Mouse (Mus musculus) forebrain, postnatal 0 days (tissue): ENCODE results near the gene Skor1. TPM values are rescaled to one million over a fixed set of nuclear protein-coding genes. Genes with fewer than 3 reads are reported as not detected.

ENCODE experiments used
- ATAC-seq: fragments of 200-750 bp; cut with Nextera tagmentation; 2 replicates; pipeline ENCODE4 v1.8.0; 2017; ENCODE audit warnings: mild to moderate bottlenecking, moderate library complexity
- DNase-seq: peaks from one replicate; pipeline ENCODE4 v3.0.0-alpha.2; 2015
- H3K27ac ChIP-seq: fragments of 300-500 bp; sonication (generic); 2 replicates; pipeline ENCODE4 v1.5.1; 2014; ENCODE audit warnings: low read depth, mild to moderate bottlenecking, antibody characterized with exemption, low read length, moderate library complexity, mixed read lengths
- H3K27me3 ChIP-seq: fragments of 300-500 bp; sonication (generic); 2 replicates; pipeline ENCODE4 v1.6.1; 2014; ENCODE audit warnings: mild to moderate bottlenecking, low read length, mixed read lengths; ENCODE audit not compliant: insufficient read depth
- H3K36me3 ChIP-seq: fragments of 300-500 bp; sonication (generic); 2 replicates; pipeline ENCODE4 v1.6.1; 2014; ENCODE audit warnings: mild to moderate bottlenecking, moderate library complexity; ENCODE audit not compliant: insufficient read depth
- H3K4me1 ChIP-seq: fragments of 300-500 bp; sonication (generic); 2 replicates; pipeline ENCODE4 v1.6.1; 2014; ENCODE audit warnings: antibody characterized with exemption; ENCODE audit not compliant: insufficient read depth
- H3K4me2 ChIP-seq: fragments of 300-500 bp; sonication (generic); 2 replicates; pipeline ENCODE4 v1.6.1; 2014; ENCODE audit warnings: low read depth, mild to moderate bottlenecking, moderate library complexity
- H3K4me3 ChIP-seq: fragments of 300-500 bp; sonication (generic); 2 replicates; pipeline ENCODE4 v1.5.1; 2014; ENCODE audit warnings: low read depth, low read length, mixed read lengths
- H3K9ac ChIP-seq: fragments of 300-500 bp; sonication (generic); 2 replicates; pipeline ENCODE4 v1.6.1; 2014; ENCODE audit warnings: mild to moderate bottlenecking
- H3K9me3 ChIP-seq: fragments of 300-500 bp; sonication (generic); 2 replicates; pipeline ENCODE4 v1.6.1; 2016; ENCODE audit warnings: low read length
- CTCF ChIP-seq: sonication (generic); IDR thresholded peaks from 2 replicates; pipeline ENCODE4 v1.5.1; 2016; ENCODE audit warnings: antibody characterized with exemption, control low read depth, low read depth
- WGBS: fragments of 180-500 bp; shearing (Covaris S2); extraction: QIAGEN DNeasy Blood & Tissue Kit; methylation state at CpG from one replicate; pipeline ENCODE4 v1.1.7; 2014; 5-methylcytosine and 5-hydroxymethylcytosine counted together
- polyA plus RNA-seq: library from polyadenylated mRNA; unstranded; fragments of >200 nt; fragmentation: Nextera tagmentation; extraction: Ambion mirVana; gene quantifications from 2 replicates; pipeline ENCODE4 v1.2.1, GENCODE M21; 2015
- total RNA-seq: library from RNA; depleted of rRNA; stranded (reverse); fragments of >200 nt; gene quantifications from 2 replicates; pipeline ENCODE4 v1.2.3, GENCODE M21; 2014

Gene Skor1
- total and polyA plus RNA-seq, 2 experiments from 2014 or later = 0.30 to 1.0 TPM

DNA sequence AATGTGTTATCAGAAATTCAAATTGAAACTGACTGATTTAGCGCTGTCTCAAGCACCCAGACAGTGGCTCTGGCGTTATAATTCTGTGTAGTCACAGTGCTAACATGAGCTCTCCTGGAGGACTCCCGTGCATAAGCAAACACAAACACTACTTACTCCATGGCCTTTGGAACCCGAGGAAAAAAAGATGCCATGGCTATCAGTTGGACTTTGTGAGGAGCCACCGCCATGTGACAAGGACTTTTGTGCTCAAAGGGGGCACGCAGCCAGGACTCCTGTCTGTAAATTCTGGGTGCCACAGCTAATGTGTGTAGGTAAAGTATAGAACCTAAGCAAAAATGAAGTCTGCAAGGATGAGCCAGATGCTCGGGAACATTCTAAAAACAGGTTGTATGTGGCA, 36.5 kb upstream of the Skor1 start:
- ATAC-seq (no peak), DNase-seq (no peak)
- Histone ChIP-seq H3K27me3 (no peaks in the 10 kb centered on the region), H3K9ac (no peak overlapping the region), H3K9me3 (no peaks in the 10 kb centered on the region), H3K4me3 (no peak overlapping the region), H3K27ac (no peak overlapping the region), H3K4me2 (no peak overlapping the region), H3K36me3 (0 out of 2 replicates have a peak, but pooled peaks cover 5% of the 10 kb centered on the region), H3K4me1 (0 out of 2 replicates have a peak, but pooled peaks cover 6% of the 10 kb centered on the region)
- WGBS = 72% methylated on average over 7 of the region's 7 CpGs
- no peak for TF ChIP-seq CTCF

DNA sequence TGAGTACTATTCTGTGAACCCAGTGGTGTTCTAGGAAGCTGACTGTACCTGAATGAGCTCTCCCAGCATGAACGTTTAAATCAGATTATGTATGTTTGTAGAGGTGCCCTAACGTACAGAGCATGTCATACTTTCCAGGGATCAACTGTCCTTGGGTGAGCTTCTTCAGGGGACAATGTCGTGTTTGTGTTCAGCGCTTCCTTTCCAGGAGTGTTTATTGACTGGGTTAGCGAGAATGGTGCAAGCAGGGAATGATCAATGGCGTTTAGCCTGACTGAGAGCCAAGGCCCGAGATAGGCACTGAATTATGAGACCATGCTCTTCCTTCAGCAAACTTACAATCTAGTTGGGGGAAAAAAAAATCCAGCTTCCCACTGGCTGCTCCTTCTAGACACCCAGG, 35.1 kb upstream of the Skor1 start:
- no peak for TF ChIP-seq CTCF

DNA sequence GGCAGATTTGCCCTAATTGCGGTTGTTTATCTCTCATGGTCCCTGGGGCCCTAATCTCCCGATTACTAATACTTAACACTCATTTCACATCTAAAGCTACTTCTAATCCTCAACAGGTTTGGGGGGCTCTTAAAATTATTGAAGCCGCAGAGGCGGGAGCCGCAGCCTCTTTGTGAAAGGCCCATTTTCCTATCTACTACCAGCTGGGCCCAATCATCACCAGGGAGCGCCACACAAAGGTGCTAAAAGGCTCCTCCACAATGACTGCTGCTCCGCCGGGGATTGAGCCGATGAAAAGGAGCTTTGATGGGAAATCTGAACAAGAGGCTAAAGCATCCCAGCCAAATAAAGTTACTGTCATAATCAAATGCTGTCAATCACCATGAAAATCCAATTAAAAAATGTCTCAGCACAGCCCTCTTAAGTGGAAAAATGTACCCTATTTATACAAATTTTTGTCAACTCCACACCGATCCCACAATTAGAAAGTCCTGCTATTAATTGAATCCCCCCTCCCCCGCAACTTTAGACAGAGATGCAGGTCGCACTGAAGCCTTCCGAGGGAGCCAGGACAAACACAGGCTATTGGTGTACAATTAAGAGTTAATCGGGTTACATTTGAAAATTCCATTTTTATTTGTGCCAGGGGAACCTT, 33.7 kb upstream of the Skor1 start:
- peak; percentile 48; the same call in 1 of the 2 replicates for ATAC-seq
- TF ChIP-seq CTCF = no peak
- H3K9me3 ChIP-seq = no peaks in the 10 kb centered on the region
- 0 out of 2 replicates have a peak, but pooled peaks cover 6% of the 10 kb centered on the region for H3K4me1 ChIP-seq
- H3K27ac ChIP-seq = no peak overlapping the region
- WGBS = 16% methylated on average over 14 of the region's 14 CpGs
- H3K4me3 ChIP-seq = no peak overlapping the region
- no peaks in the 10 kb centered on the region; the same call in 1 of the 2 replicates for H3K27me3 ChIP-seq
- 0 out of 2 replicates have a peak, but pooled peaks cover 5% of the 10 kb centered on the region for H3K36me3 ChIP-seq
- no peak overlapping the region for H3K4me2 ChIP-seq
- peak; percentile 49 for DNase-seq
- H3K9ac ChIP-seq = no peak overlapping the region

More for the DNA sequence above, 35.1 kb upstream of the Skor1 start:
- H3K27me3 ChIP-seq = no peaks in the 10 kb centered on the region; the same call in 1 of the 2 replicates
- 0 out of 2 replicates have a peak, but pooled peaks cover 5% of the 10 kb centered on the region for H3K36me3 ChIP-seq
- H3K4me3 ChIP-seq = no peak overlapping the region
- H3K9me3 ChIP-seq = no peaks in the 10 kb centered on the region
- no peak for DNase-seq
- H3K4me1 ChIP-seq = 0 out of 2 replicates have a peak, but pooled peaks cover 6% of the 10 kb centered on the region
- H3K27ac ChIP-seq = no peak overlapping the region
- WGBS = 69% methylated on average over 7 of the region's 7 CpGs
- no peak for ATAC-seq
- H3K9ac ChIP-seq = no peak overlapping the region
- H3K4me2 ChIP-seq = no peak overlapping the region

DNA sequence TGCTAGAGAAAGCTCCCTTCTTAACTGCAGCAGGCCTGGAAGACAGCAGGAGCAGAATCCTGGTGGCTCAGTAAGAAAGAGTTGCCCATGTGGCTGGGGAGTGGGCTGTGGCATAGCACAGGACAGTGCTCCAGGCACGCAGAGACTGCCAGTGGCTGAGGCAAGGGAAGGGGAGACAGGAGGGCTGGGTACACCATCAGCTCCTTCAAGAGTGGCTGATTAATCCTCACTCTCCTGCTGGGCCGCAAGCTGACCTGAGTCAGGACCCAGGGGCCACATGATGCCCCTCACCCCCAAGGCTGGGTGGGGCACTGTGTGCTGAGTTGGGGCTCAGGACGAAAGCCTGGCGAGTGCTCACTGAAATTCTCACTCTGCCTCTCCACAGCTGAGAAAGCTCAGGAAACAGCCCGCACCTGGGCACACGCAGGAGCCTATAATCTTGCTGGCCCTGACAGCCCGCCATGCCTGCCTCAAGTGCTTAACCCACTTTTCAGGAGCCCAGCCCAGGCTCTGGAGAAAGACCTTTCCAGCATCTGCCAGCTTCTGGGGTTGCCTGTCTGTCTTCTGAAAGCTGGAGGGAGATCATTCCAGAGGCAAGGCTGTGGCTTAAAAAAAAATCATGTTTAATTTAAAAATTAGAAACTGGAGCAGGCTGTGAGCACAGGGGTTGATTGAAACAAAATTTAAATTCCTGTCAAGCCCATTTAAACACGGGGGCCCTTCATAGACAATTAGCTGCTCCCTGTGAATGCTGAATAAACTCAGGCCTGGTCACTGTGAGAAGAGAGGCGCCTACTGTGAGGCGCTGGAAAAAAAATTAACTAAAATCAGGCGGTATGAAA, 32.8 kb upstream of the Skor1 start:
- Histone ChIP-seq H3K4me2 (no peak overlapping the region), H3K27ac (no peak overlapping the region), H3K4me3 (no peak overlapping the region), H3K4me1 (0 out of 2 replicates have a peak, but pooled peaks cover 6% of the 10 kb centered on the region), H3K36me3 (0 out of 2 replicates have a peak, but pooled peaks cover 5% of the 10 kb centered on the region), H3K9me3 (no peaks in the 10 kb centered on the region), H3K9ac (no peak overlapping the region), H3K27me3 (no peaks in the 10 kb centered on the region; the same call in 1 of the 2 replicates)
- TF ChIP-seq CTCF = no peak
- 38% methylated on average over 11 of the region's 11 CpGs for WGBS
- ATAC-seq (no peak), DNase-seq (no peak)

DNA sequence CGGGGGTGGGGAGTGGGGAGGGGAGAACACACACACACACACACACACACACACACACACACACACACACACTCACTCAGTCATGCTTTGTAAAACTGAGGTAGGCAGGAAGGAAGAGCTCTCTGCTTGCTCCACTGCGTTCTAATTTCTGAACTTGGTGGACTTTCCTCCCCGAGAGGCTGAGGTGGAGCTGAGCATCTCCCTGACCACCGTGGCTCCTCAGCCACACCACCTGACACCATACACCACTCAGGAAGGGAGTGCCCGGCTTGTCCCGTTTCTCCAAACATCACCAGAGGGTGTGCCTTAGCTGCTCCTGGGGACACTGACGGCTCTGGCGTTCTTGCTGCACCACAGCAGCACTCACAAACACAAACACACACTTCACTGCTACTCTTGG, 29.5 kb upstream of the Skor1 start:
- DNase-seq (no peak), ATAC-seq (no peak)
- Histone ChIP-seq H3K9ac (no peak overlapping the region), H3K36me3 (no peaks in the 10 kb centered on the region), H3K9me3 (no peaks in the 10 kb centered on the region), H3K4me1 (0 out of 2 replicates have a peak, but pooled peaks cover 6% of the 10 kb centered on the region), H3K4me2 (no peak overlapping the region), H3K27ac (no peak overlapping the region), H3K27me3 (no peaks in the 10 kb centered on the region; the same call in 1 of the 2 replicates), H3K4me3 (no peak overlapping the region)
- 88% methylated on average over 8 of the region's 8 CpGs for WGBS
- TF ChIP-seq CTCF = no peak

DNA sequence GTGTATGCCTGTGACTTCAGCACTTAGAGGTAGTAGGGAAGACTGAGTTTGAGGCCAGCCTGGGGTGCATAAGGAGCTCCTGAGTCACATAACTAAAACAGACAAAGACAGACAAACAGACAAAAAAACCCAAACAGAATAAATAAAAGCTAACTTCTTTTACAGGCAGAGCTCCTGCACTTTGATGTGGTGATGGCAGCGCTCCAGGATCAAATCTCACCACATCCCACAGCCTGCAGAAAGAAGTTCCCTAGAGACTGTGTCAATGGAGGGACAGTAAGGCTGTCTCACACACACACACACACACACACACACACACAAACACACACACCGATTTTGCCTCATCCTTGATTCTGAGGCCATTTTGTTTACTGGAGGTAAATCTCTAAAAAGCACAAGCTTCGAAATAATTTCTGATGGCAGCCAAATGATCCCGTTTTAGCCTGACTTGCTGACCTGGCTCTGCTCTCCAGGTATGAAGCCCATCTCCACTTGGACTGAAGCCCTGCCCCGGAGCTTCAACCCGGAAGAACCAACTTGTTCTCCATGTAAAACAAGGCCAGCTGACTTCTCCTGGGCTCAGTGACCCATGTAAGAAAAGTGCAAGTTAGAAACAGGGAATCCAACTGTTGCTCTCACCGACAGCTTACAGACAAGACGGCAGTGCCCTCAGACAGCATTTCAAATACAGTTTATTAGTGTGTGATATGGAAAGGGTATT, 25.4 kb upstream of the Skor1 start:
- no peak overlapping the region for H3K4me2 ChIP-seq
- no peak overlapping the region for H3K27ac ChIP-seq
- H3K9ac ChIP-seq = no peak overlapping the region
- DNase-seq = no peak
- no peak for ATAC-seq
- H3K9me3 ChIP-seq = no peaks in the 10 kb centered on the region
- no peak for TF ChIP-seq CTCF
- H3K4me3 ChIP-seq = no peak overlapping the region
- peaks cover 3% of the 10 kb centered on the region; the same call in 1 of the 2 replicates for H3K36me3 ChIP-seq
- H3K27me3 ChIP-seq = no peaks in the 10 kb centered on the region
- H3K4me1 ChIP-seq = no peaks in the 10 kb centered on the region
- WGBS = 85% methylated on average over 8 of the region's 8 CpGs
